Comparison of ENCODE assay signal across 9 mouse cellular contexts in the genomic region with DNA sequence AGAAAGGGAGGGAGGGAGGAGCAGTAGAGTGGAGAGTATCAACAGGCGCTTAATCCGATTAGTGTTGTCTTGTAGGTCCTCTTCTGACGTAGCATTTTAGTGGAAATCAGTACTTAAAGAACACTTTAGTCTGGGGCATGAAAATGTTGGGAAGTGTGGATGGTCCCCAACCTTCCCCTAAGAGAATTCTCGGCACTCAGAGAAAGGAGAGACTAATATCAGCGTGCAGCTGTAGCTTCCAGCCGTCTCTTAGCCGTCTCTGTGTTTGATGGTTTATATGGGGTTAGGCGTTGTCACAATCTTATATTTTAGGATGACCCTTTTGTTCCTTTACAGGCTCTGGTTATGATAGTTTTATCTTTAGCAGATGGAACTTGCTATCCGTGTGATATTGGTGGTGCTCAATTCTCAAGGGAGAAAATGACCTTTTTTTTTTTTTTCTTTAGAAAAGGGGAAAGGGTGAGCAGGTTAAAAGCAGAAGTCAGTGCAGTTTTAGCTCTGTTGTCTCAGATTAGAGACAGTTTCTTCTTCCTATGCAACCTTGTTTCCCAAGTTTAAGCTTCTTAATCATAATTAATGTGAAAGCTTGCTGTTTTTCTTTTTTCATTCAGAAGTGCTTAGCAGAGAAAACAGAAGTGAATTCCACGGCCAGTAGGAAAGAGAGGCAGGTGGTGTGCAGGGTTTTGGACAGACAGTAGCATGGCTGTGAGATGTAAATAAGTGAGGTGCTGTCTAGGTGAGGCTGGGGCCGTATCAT. TPM values are rescaled to one million over a fixed set of nuclear protein-coding genes. Genes with fewer than 3 reads are reported as not detected.
DNase-seq lines count a peak whose midpoint lies in the region; ATAC-seq lines count a peak whose summit lies in the region.
"Had no signal": no experiment of that assay in that cellular context is flagged by ENCODE, and none has a peak within 500 bp of the region (broad histone marks: within the 10 kb centered on the region; RNA-seq: fewer than 3 reads in every experiment).

No protein-coding gene starts in this region.

- peak overlapping the region; percentile 88 for H3K9ac ChIP-seq in heart, embryonic 13.5 days
- peak overlapping the region; percentile 61 for H3K9ac ChIP-seq in hindbrain, embryonic 14.5 days
- H3K9ac ChIP-seq in midbrain, embryonic 13.5 days (replicated peaks), result peak overlapping the region; percentile 83

- H3K4me3 ChIP-seq in heart, embryonic 13.5 days, result peak overlapping the region; percentile 74
- H3K4me3 ChIP-seq in hindbrain, embryonic 14.5 days (replicated peaks; ENCODE audit: low read length), result peak overlapping the region; percentile 75
- H3K4me3 ChIP-seq in midbrain, embryonic 13.5 days (replicated peaks), result peak overlapping the region; percentile 94

- ATAC-seq in heart, embryonic 13.5 days (ENCODE audit: extremely low read depth, insufficient number of reproducible peaks, low FRiP score, low TSS enrichment), result no peak
- ATAC-seq in hindbrain, embryonic 14.5 days (ENCODE audit: low FRiP score), result 0 out of 2 replicates have a peak, but pooled peaks have one; percentile 15
- no peak; the same call in 1 of the 2 replicates for ATAC-seq in midbrain, embryonic 13.5 days
- ATAC-seq: Patski had no signal

- peaks cover 21% of the 10 kb centered on the region for H3K4me1 ChIP-seq in heart, embryonic 13.5 days
- peaks cover 8% of the 10 kb centered on the region for H3K4me1 ChIP-seq in hindbrain, embryonic 14.5 days (replicated peaks; ENCODE audit: control insufficient read depth, insufficient read depth, low read length)
- H3K4me1 ChIP-seq in midbrain, embryonic 13.5 days (replicated peaks), result peaks cover 22% of the 10 kb centered on the region

- H3K27me3 ChIP-seq in heart, embryonic 13.5 days (replicated peaks), result peaks cover 5% of the 10 kb centered on the region; the same call in 1 of the 2 replicates
- H3K27me3 ChIP-seq in hindbrain, embryonic 14.5 days (ENCODE audit: control insufficient read depth, insufficient read depth, low read length), result no peaks in the 10 kb centered on the region
- H3K27me3 ChIP-seq in midbrain, embryonic 13.5 days, result no peaks in the 10 kb centered on the region

- intact Hi-C loops in heart, postnatal 14 days (cut with DNase I), result no loop called here

- peak overlapping the region; percentile 93 for H3K4me2 ChIP-seq in heart, embryonic 13.5 days
- H3K4me2 ChIP-seq in hindbrain, embryonic 14.5 days (replicated peaks), result peak overlapping the region; percentile 93
- H3K4me2 ChIP-seq in midbrain, embryonic 13.5 days (replicated peaks), result peak overlapping the region; percentile 91

- H3K36me3 ChIP-seq in heart, embryonic 13.5 days, result peaks cover 32% of the 10 kb centered on the region
- H3K36me3 ChIP-seq in hindbrain, embryonic 14.5 days (replicated peaks; ENCODE audit: control insufficient read depth, insufficient read depth), result peaks cover 15% of the 10 kb centered on the region
- H3K36me3 ChIP-seq in midbrain, embryonic 13.5 days, result peaks cover 16% of the 10 kb centered on the region

- H3K9me3 ChIP-seq in heart, embryonic 13.5 days, result no peaks in the 10 kb centered on the region
- no peaks in the 10 kb centered on the region for H3K9me3 ChIP-seq in hindbrain, embryonic 14.5 days (ENCODE audit: control insufficient read depth, low read length)
- H3K9me3 ChIP-seq in midbrain, embryonic 13.5 days, result no peaks in the 10 kb centered on the region

- 14% methylated on average over 11 of the region's 11 CpGs for WGBS in heart, embryonic 13.5 days
- 17% methylated on average over 11 of the region's 11 CpGs for WGBS in hindbrain, embryonic 14.5 days
- WGBS in midbrain, embryonic 13.5 days, result 14% methylated on average over 11 of the region's 11 CpGs

- DNase-seq in heart, postnatal 14 days, result no peak
- peak; percentile 86 for DNase-seq in MEL-GATA-1-ER (ENCODE audit: extremely low read depth, low read depth)
- no peak for DNase-seq in hindbrain, embryonic 14.5 days (ENCODE audit: low spot score)
- DNase-seq in adrenal gland, postnatal 36 days, result no peak
- no peak for DNase-seq in thymus, postnatal 25 days
- no peak for DNase-seq in Muller cell, postnatal 12 days (ENCODE audit: inconsistent ontology term)

- H3K27ac ChIP-seq in heart, embryonic 13.5 days (replicated peaks), result peak overlapping the region; percentile 73
- no peak overlapping the region for H3K27ac ChIP-seq in hindbrain, embryonic 14.5 days
- H3K27ac ChIP-seq in midbrain, embryonic 13.5 days, result no peak overlapping the region

RNA-seq across cellular contexts. Expression of gene Pes1, which starts 0.8 kb away (rescaled TPM):
- polyA plus RNA-seq in heart, embryonic 13.5 days (2015; fragmentation: Nextera tagmentation; extraction: Ambion mirVana), result 46.6 and 52.2 TPM in 2 replicates
- total RNA-seq in heart, postnatal 14 days (2021), result 10 to 100 TPM; 26.2 to 27.8 TPM
- polyA plus RNA-seq in hindbrain, embryonic 14.5 days (2014; fragmentation: Nextera tagmentation; extraction: Ambion mirVana), result 45.1 and 48.0 TPM in 2 replicates
- 67.5 and 70.2 TPM in 2 replicates for polyA plus RNA-seq in midbrain, embryonic 13.5 days (2015; fragmentation: Nextera tagmentation; extraction: Ambion mirVana)
- total RNA-seq in adrenal gland, postnatal 36 days (2021), result 10 to 100 TPM; 62.0 to 64.2 TPM

RNA-seq across cellular contexts. Expression of gene 4930556J24Rik, which starts 12.0 kb away (rescaled TPM):
- polyA plus RNA-seq in heart, embryonic 13.5 days (2015; fragmentation: Nextera tagmentation; extraction: Ambion mirVana), result 0.20 TPM in 1 of 2 replicates, not detected in the other
- not detected for total RNA-seq in heart, postnatal 14 days (2021)
- 0.23 TPM in 2 replicates for polyA plus RNA-seq in hindbrain, embryonic 14.5 days (2014; fragmentation: Nextera tagmentation; extraction: Ambion mirVana)
- 0.13 TPM in 1 of 2 replicates, not detected in the other for polyA plus RNA-seq in midbrain, embryonic 13.5 days (2015; fragmentation: Nextera tagmentation; extraction: Ambion mirVana)
- total RNA-seq in adrenal gland, postnatal 36 days (2021), result not detected

RNA-seq across cellular contexts. Expression of gene Gal3st1, which starts 18.8 kb away (rescaled TPM):
- 0.17 and 0.52 TPM in 2 replicates for polyA plus RNA-seq in heart, embryonic 13.5 days (2015; fragmentation: Nextera tagmentation; extraction: Ambion mirVana)
- total RNA-seq in heart, postnatal 14 days (2021), result under 1 TPM; 0.32 to 0.33 TPM
- 8.1 and 9.1 TPM in 2 replicates for polyA plus RNA-seq in hindbrain, embryonic 14.5 days (2014; fragmentation: Nextera tagmentation; extraction: Ambion mirVana)
- polyA plus RNA-seq in midbrain, embryonic 13.5 days (2015; fragmentation: Nextera tagmentation; extraction: Ambion mirVana), result 1.4 and 1.5 TPM in 2 replicates
- total RNA-seq in adrenal gland, postnatal 36 days (2021), result under 1 TPM in 1 of 2 experiments, not detected in 1; 0.20 TPM

RNA-seq across cellular contexts. Expression of gene Tcn2, which starts 32.6 kb away (rescaled TPM):
- polyA plus RNA-seq in heart, embryonic 13.5 days (2015; fragmentation: Nextera tagmentation; extraction: Ambion mirVana), result 67.8 and 69.2 TPM in 2 replicates
- total RNA-seq in heart, postnatal 14 days (2021), result 10 to 100 TPM; 44.5 to 54.0 TPM
- 31.0 and 31.4 TPM in 2 replicates for polyA plus RNA-seq in hindbrain, embryonic 14.5 days (2014; fragmentation: Nextera tagmentation; extraction: Ambion mirVana)
- 16.6 and 20.3 TPM in 2 replicates for polyA plus RNA-seq in midbrain, embryonic 13.5 days (2015; fragmentation: Nextera tagmentation; extraction: Ambion mirVana)
- total RNA-seq in adrenal gland, postnatal 36 days (2021), result 100 to 1,000 TPM; 131 to 132 TPM

RNA-seq across cellular contexts. Expression of gene Slc35e4, which starts 50.1 kb away (rescaled TPM):
- polyA plus RNA-seq in heart, embryonic 13.5 days (2015; fragmentation: Nextera tagmentation; extraction: Ambion mirVana), result 4.7 and 4.9 TPM in 2 replicates
- 1 to 10 TPM; 4.9 to 5.6 TPM for total RNA-seq in heart, postnatal 14 days (2021)
- polyA plus RNA-seq in hindbrain, embryonic 14.5 days (2014; fragmentation: Nextera tagmentation; extraction: Ambion mirVana), result 11.2 and 14.2 TPM in 2 replicates
- polyA plus RNA-seq in midbrain, embryonic 13.5 days (2015; fragmentation: Nextera tagmentation; extraction: Ambion mirVana), result 10.3 TPM in 2 replicates
- total RNA-seq in adrenal gland, postnatal 36 days (2021), result 1 to 10 TPM; 5.5 to 7.2 TPM
